Mouse (Mus musculus) CD4-positive, CD25-positive, alpha-beta regulatory T cell, adult 2 months (primary cell): ENCODE data around the gene Maml2.

Experiments used
- DNase-seq: peaks from one replicate; pipeline ENCODE4 v3.0.0-alpha.2; 2012; ENCODE audit warnings: low read depth, low spot score

Maml2 gene

GRCm38 (mm10) chr9:13671125-13671769 lies 373.5 kb downstream of the Maml2 start:
- DNase-seq = no peak

- no peak for DNase-seq
Measured at GRCm38 (mm10) chr9:13673304-13673703, 375.5 kb downstream of the Maml2 start.

GRCm38 (mm10) chr9:13678026-13678425 lies 380.3 kb downstream of the Maml2 start:
- DNase-seq = no peak

- DNase-seq = no peak
Measured at GRCm38 (mm10) chr9:13679696-13680095, 381.9 kb downstream of the Maml2 start.

- DNase-seq = no peak
Measured at GRCm38 (mm10) chr9:13681147-13681546, 383.4 kb downstream of the Maml2 start.

- no peak for DNase-seq
Measured at GRCm38 (mm10) chr9:13681581-13682038, 383.9 kb downstream of the Maml2 start.

GRCm38 (mm10) chr9:13684327-13684934 lies 386.7 kb downstream of the Maml2 start:
- DNase-seq = no peak

GRCm38 (mm10) chr9:13686977-13687659 lies 389.4 kb downstream of the Maml2 start:
- DNase-seq = peak; percentile 70

- DNase-seq = no peak
Measured at GRCm38 (mm10) chr9:13688997-13689396, 391.2 kb downstream of the Maml2 start.

GRCm38 (mm10) chr9:13690321-13690720 lies 392.6 kb downstream of the Maml2 start:
- DNase-seq = no peak

- DNase-seq = no peak
Measured at GRCm38 (mm10) chr9:13693693-13694284, 396.0 kb downstream of the Maml2 start.

- no peak for DNase-seq
Measured at GRCm38 (mm10) chr9:13694293-13694692, 396.5 kb downstream of the Maml2 start.

GRCm38 (mm10) chr9:13697041-13697811 lies 399.5 kb downstream of the Maml2 start:
- no peak for DNase-seq

- no peak for DNase-seq
Measured at GRCm38 (mm10) chr9:13697869-13698268, 400.1 kb downstream of the Maml2 start.

- DNase-seq = no peak
Measured at GRCm38 (mm10) chr9:13699061-13699780, 401.5 kb downstream of the Maml2 start.

- no peak for DNase-seq
Measured at GRCm38 (mm10) chr9:13699781-13700116, 402.0 kb downstream of the Maml2 start.

- DNase-seq = peak; percentile 77
Measured at GRCm38 (mm10) chr9:13701773-13702172, 404.0 kb downstream of the Maml2 start.

- no peak for DNase-seq
Measured at GRCm38 (mm10) chr9:13703100-13703499, 405.3 kb downstream of the Maml2 start.

GRCm38 (mm10) chr9:13704917-13705316 lies 407.2 kb downstream of the Maml2 start:
- DNase-seq = no peak

- DNase-seq = no peak
Measured at GRCm38 (mm10) chr9:13707066-13707555, 409.4 kb downstream of the Maml2 start.

GRCm38 (mm10) chr9:13709436-13709835 lies 411.7 kb downstream of the Maml2 start:
- DNase-seq = no peak
